Mouse (Mus musculus): ENCODE results near the gene Sstr2. TPM values are rescaled to one million over a fixed set of nuclear protein-coding genes. Genes with fewer than 3 reads are reported as not detected.

Sstr2 gene
- total RNA-seq, 1 experiment from 2014 or later: not detected

Other genes starting within 250 kb of the Sstr2 start
- gene Cog1, start 29.8 kb downstream of the Sstr2 start, total RNA-seq (2017): 36.3 and 37.8 TPM in 2 replicates
- gene Slc39a11, start 30.7 kb downstream of the Sstr2 start, total RNA-seq (2017): 3.3 and 3.9 TPM in 2 replicates
- 34.7 and 39.0 TPM in 2 replicates for gene Fam104a, start 64.8 kb downstream of the Sstr2 start, total RNA-seq (2017)
- 32.9 and 36.5 TPM in 2 replicates for gene D11Wsu47e, start 65.1 kb downstream of the Sstr2 start, total RNA-seq (2017)
- gene Cpsf4l, start 90.7 kb downstream of the Sstr2 start, total RNA-seq (2017): not detected in 2 replicates
- gene Cdc42ep4, start 132.5 kb downstream of the Sstr2 start, total RNA-seq (2017): 14.5 and 17.9 TPM in 2 replicates

All from neutrophil, adult 5-6 weeks (primary cell).